Mouse (Mus musculus): Measurements from ENCODE around the gene Rbfox1.
A peak's percentile ranks its signal among the peaks of the same experiment; 100 is the strongest.

Rbfox1 gene

GRCm38 (mm10) chr16:7146454-7146853, 1261.3 kb downstream of the Rbfox1 start:
- peak; percentile 7; the same call in 1 of the 2 replicates for ATAC-seq (ENCODE audit: low TSS enrichment)

GRCm38 (mm10) chr16:7147884-7148283, 1262.7 kb downstream of the Rbfox1 start:
- no peak for ATAC-seq (ENCODE audit: low TSS enrichment)

GRCm38 (mm10) chr16:7149106-7149899, 1264.1 kb downstream of the Rbfox1 start:
- no peak for ATAC-seq (ENCODE audit: low TSS enrichment)

- ATAC-seq (ENCODE audit: low TSS enrichment): peak; percentile 28; the same call in 1 of the 2 replicates
Observed at GRCm38 (mm10) chr16:7150201-7150791, 1265.1 kb downstream of the Rbfox1 start.

- no peak for ATAC-seq (ENCODE audit: low TSS enrichment)
Observed at GRCm38 (mm10) chr16:7152401-7152800, 1267.2 kb downstream of the Rbfox1 start.

- ATAC-seq (ENCODE audit: low TSS enrichment): no peak
Observed at GRCm38 (mm10) chr16:7154671-7155070, 1269.5 kb downstream of the Rbfox1 start.

GRCm38 (mm10) chr16:7158856-7159826, 1274.0 kb downstream of the Rbfox1 start:
- peak; percentile 72 for ATAC-seq (ENCODE audit: low TSS enrichment)

GRCm38 (mm10) chr16:7159827-7160217, 1274.7 kb downstream of the Rbfox1 start:
- no peak for ATAC-seq (ENCODE audit: low TSS enrichment)

- ATAC-seq (ENCODE audit: low TSS enrichment): no peak
Observed at GRCm38 (mm10) chr16:7162168-7162567, 1277.0 kb downstream of the Rbfox1 start.

GRCm38 (mm10) chr16:7163688-7164087, 1278.5 kb downstream of the Rbfox1 start:
- ATAC-seq (ENCODE audit: low TSS enrichment): no peak

- ATAC-seq (ENCODE audit: low TSS enrichment): no peak
Observed at GRCm38 (mm10) chr16:7164153-7164737, 1279.1 kb downstream of the Rbfox1 start.

- 0 out of 2 replicates have a peak, but pooled peaks have one; percentile 42 for ATAC-seq (ENCODE audit: low TSS enrichment)
Observed at GRCm38 (mm10) chr16:7175960-7176359, 1290.8 kb downstream of the Rbfox1 start.

GRCm38 (mm10) chr16:7187788-7188187, 1302.6 kb downstream of the Rbfox1 start:
- ATAC-seq (ENCODE audit: low TSS enrichment): no peak

GRCm38 (mm10) chr16:7193535-7193934, 1308.4 kb downstream of the Rbfox1 start:
- peak; percentile 87 for ATAC-seq (ENCODE audit: low TSS enrichment)

GRCm38 (mm10) chr16:7197953-7198352, 1312.8 kb downstream of the Rbfox1 start:
- ATAC-seq (ENCODE audit: low TSS enrichment): no peak

GRCm38 (mm10) chr16:7200239-7200638, 1315.1 kb downstream of the Rbfox1 start:
- ATAC-seq (ENCODE audit: low TSS enrichment): no peak

GRCm38 (mm10) chr16:7201816-7202215, 1316.7 kb downstream of the Rbfox1 start:
- ATAC-seq (ENCODE audit: low TSS enrichment): no peak

- no peak for ATAC-seq (ENCODE audit: low TSS enrichment)
Observed at GRCm38 (mm10) chr16:7206116-7206900, 1321.2 kb downstream of the Rbfox1 start.

- ATAC-seq (ENCODE audit: low TSS enrichment): peak; percentile 84
Observed at GRCm38 (mm10) chr16:7207599-7207998, 1322.4 kb downstream of the Rbfox1 start.

GRCm38 (mm10) chr16:7212756-7213155, 1327.6 kb downstream of the Rbfox1 start:
- ATAC-seq (ENCODE audit: low TSS enrichment): peak; percentile 32; the same call in 1 of the 2 replicates

- peak; percentile 64 for ATAC-seq (ENCODE audit: low TSS enrichment)
Observed at GRCm38 (mm10) chr16:7223265-7223664, 1338.1 kb downstream of the Rbfox1 start.
